Mouse (Mus musculus) stomach, embryonic 16.5 days (tissue): Measurements from ENCODE around the gene Gfi1. TPM values are rescaled to one million over a fixed set of nuclear protein-coding genes. Genes with fewer than 3 reads are reported as not detected.

Experiments used
- ATAC-seq: fragments of 200-750 bp; cut with Nextera tagmentation; 2 replicates; pipeline ENCODE4 v1.8.0; 2017; ENCODE audit warnings: moderate number of reproducible peaks, moderate TSS enrichment; ENCODE audit not compliant: insufficient read depth, low FRiP score
- H3K27ac ChIP-seq: fragments of 300-500 bp; sonication (generic); 2 replicates; pipeline ENCODE4 v1.5.1; 2014; ENCODE audit warnings: low read length
- H3K27me3 ChIP-seq: fragments of 300-500 bp; sonication (generic); 2 replicates; pipeline ENCODE4 v1.6.1; 2014; ENCODE audit warnings: low read length, control low read depth, mixed read lengths; ENCODE audit not compliant: control insufficient read depth, insufficient read depth
- H3K36me3 ChIP-seq: fragments of 300-500 bp; sonication (generic); 2 replicates; pipeline ENCODE4 v1.6.1; 2014; ENCODE audit warnings: low read length; ENCODE audit not compliant: control insufficient read depth, insufficient read depth
- H3K4me1 ChIP-seq: fragments of 300-500 bp; sonication (generic); 2 replicates; pipeline ENCODE4 v1.6.1; 2014; ENCODE audit warnings: low read length, control low read depth, mixed read lengths; ENCODE audit not compliant: control insufficient read depth, insufficient read depth
- H3K4me2 ChIP-seq: fragments of 300-500 bp; sonication (generic); 2 replicates; pipeline ENCODE4 v1.6.1; 2014; ENCODE audit warnings: low read depth, low read length, mixed read lengths
- H3K4me3 ChIP-seq: fragments of 300-500 bp; sonication (generic); replicated peaks from 2 replicates; pipeline ENCODE4 v1.5.1; 2014; ENCODE audit warnings: mild to moderate bottlenecking, low read length
- H3K9ac ChIP-seq: fragments of 300-500 bp; sonication (generic); 2 replicates; pipeline ENCODE4 v1.6.1; 2014; ENCODE audit warnings: low read length
- H3K9me3 ChIP-seq: fragments of 300-500 bp; sonication (generic); replicated peaks from 2 replicates; pipeline ENCODE4 v1.6.1; 2016; ENCODE audit warnings: low read length, control low read depth; ENCODE audit not compliant: control insufficient read depth
- WGBS: fragments of 180-500 bp; shearing (Covaris S2); extraction: QIAGEN DNeasy Blood & Tissue Kit; methylation state at CpG from one replicate; pipeline ENCODE4 v1.1.7; 2014; 5-methylcytosine and 5-hydroxymethylcytosine counted together
- polyA plus RNA-seq: library from polyadenylated mRNA; unstranded; fragments of >200 nt; fragmentation: Nextera tagmentation; extraction: Ambion mirVana; gene quantifications from 2 replicates; pipeline ENCODE4 v1.2.1, GENCODE M21; 2015

The Gfi1 gene
- polyA plus RNA-seq, 1 experiment from 2014 or later = 1.1 TPM

GRCm38 (mm10) chr5:107753656-107754055 is 27.8 kb upstream of the Gfi1 start:
- no peaks in the 10 kb centered on the region for H3K36me3 ChIP-seq
- ATAC-seq = no peak
- 93% methylated on average over 7 of the region's 7 CpGs for WGBS
- H3K4me3 ChIP-seq = no peak overlapping the region
- no peak overlapping the region for H3K27ac ChIP-seq
- H3K4me2 ChIP-seq = no peak overlapping the region
- H3K27me3 ChIP-seq = no peaks in the 10 kb centered on the region
- H3K4me1 ChIP-seq = no peaks in the 10 kb centered on the region
- no peak overlapping the region for H3K9ac ChIP-seq
- no peaks in the 10 kb centered on the region for H3K9me3 ChIP-seq

DNA sequence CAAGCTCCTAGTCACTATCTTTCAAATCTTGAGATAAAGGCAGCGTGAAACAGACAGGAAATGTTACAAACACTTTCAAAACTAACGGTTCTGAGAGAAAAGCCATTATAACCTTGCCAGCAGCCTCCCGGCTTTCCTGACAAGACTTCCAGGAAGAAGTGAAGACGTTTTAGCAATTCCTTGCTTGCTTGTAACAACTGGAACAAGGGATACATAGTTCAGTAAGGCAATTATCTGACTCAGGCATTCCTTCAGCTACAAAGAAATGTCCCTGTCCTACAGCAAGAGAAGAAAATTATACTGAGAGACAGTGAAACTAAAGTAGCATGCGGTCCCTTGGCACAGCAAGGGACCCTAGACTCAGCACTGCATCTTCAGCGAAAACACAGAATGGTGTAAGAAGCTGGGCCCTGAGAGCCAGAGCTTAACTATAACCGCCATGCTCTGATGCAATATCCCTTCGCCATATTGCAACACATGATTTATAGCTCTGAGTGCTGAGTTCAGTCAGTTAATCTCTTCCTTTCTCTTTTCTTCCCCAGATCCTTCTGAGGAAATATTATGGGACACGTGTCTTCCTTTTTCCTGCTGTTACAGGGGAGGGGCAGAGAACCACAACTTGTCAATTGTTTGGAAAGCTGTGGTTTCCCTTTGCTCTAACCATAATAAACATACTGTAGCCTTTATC is 23.5 kb upstream of the Gfi1 start:
- no peaks in the 10 kb centered on the region for H3K27me3 ChIP-seq
- H3K27ac ChIP-seq = no peak overlapping the region
- WGBS = 49% methylated on average over 9 of the region's 9 CpGs
- no peak overlapping the region for H3K4me3 ChIP-seq
- no peak for ATAC-seq
- no peak overlapping the region for H3K4me2 ChIP-seq
- no peaks in the 10 kb centered on the region for H3K4me1 ChIP-seq
- H3K9ac ChIP-seq = no peak overlapping the region
- H3K9me3 ChIP-seq = no peaks in the 10 kb centered on the region
- H3K36me3 ChIP-seq = no peaks in the 10 kb centered on the region

DNA sequence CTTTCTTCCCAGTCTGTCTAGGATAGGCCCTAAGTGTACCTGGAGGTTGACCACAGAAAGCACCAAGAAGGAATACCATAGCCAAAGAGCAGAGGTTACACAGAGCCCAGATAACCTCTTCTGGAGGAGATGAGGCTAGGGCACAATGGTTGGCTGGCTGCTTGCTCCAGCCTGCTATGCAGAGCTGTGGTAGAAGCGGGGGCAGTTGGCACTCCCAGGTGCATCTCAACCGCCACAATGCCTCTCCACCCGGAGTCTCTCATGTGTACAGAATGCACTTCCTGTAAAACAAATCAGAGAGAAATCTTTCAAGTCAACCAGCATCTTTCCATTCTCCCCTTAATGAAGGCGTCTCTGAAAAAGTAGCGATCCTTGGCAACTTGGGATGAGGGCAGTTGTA is 13.2 kb upstream of the Gfi1 start:
- WGBS = 91% methylated on average over 5 of the region's 5 CpGs
- no peak for ATAC-seq
- no peak overlapping the region for H3K4me3 ChIP-seq

DNA sequence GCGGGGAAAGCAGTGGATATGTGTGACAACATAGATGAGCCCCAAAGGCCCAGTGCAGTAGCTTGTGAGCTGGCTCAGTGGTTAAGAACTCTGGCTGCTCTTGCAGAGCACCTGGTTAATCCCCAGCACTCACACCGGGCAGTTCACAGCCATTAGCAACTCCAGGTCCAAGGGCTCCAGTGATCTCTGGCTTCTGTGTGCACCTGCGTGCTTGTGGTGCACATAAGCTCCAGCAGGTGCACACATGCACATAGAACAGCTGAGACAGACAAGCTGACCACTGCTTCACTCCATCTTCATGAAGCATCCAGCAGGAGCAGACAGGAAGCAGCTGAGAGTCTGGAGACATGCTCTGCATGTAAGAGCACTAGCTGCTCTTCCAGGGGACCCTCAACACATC is 12.5 kb upstream of the Gfi1 start:
- Histone ChIP-seq H3K27me3 (no peaks in the 10 kb centered on the region), H3K36me3 (no peaks in the 10 kb centered on the region), H3K4me2 (no peak overlapping the region), H3K4me3 (no peak overlapping the region), H3K9ac (no peak overlapping the region), H3K27ac (no peak overlapping the region), H3K9me3 (0 out of 2 replicates have a peak, but pooled peaks cover 3% of the 10 kb centered on the region), H3K4me1 (no peaks in the 10 kb centered on the region)
- 66% methylated on average over 3 of the region's 3 CpGs for WGBS
- no peak for ATAC-seq

More for the DNA sequence above, 13.2 kb upstream of the Gfi1 start:
- no peaks in the 10 kb centered on the region for H3K36me3 ChIP-seq
- H3K4me2 ChIP-seq = no peak overlapping the region
- H3K27me3 ChIP-seq = no peaks in the 10 kb centered on the region
- no peak overlapping the region for H3K9ac ChIP-seq
- no peaks in the 10 kb centered on the region for H3K4me1 ChIP-seq
- H3K9me3 ChIP-seq = 0 out of 2 replicates have a peak, but pooled peaks cover 3% of the 10 kb centered on the region
- H3K27ac ChIP-seq = no peak overlapping the region

DNA sequence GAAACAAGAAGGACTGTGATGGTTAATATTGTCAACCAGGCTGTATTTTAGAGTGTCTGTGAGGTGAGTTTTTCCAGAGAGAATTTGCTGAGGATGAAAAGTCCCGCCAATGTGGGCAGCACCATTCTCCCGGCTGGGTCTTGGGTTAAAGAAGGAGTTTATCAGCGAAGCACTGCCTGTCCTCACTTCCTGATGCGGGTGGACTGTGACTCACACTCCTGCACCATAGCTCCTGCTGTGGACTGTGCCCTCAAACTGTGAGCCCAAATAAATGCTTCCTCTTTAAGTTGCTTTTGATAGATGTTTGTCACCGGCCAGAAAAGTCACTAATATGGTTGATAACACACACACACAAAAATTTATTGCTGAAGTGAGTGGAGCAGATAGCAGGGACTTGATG is 10.3 kb upstream of the Gfi1 start:
- Histone ChIP-seq H3K27ac (no peak overlapping the region), H3K9ac (no peak overlapping the region), H3K27me3 (no peaks in the 10 kb centered on the region), H3K4me3 (no peak overlapping the region), H3K9me3 (0 out of 2 replicates have a peak, but pooled peaks cover 3% of the 10 kb centered on the region), H3K4me2 (no peak overlapping the region), H3K4me1 (no peaks in the 10 kb centered on the region), H3K36me3 (no peaks in the 10 kb centered on the region)
- ATAC-seq = no peak
- WGBS = 82% methylated on average over 5 of the region's 5 CpGs

DNA sequence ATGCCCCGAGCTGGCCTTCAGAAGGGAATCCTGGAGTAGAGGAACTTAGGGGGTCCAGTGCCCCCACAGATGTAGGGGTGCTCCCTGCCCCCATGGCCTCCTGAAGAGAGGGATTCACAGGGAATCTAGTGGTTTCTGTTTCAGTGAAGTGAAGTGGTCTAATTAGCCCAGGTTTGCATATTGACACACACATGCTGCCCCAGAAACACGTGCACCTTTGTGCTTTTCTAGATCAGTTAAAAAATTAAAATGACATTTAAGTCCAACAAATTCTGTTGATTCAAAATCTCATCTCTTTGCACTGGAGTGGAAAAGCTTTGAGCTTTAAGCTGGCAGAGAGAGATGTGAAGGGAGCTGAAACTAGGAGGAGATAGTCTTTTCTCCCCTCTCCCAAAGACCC is 6.0 kb upstream of the Gfi1 start:
- Histone ChIP-seq H3K4me1 (no peaks in the 10 kb centered on the region), H3K9me3 (no peaks in the 10 kb centered on the region), H3K4me3 (no peak overlapping the region), H3K36me3 (no peaks in the 10 kb centered on the region), H3K4me2 (no peak overlapping the region), H3K9ac (no peak overlapping the region), H3K27me3 (peaks cover 29% of the 10 kb centered on the region), H3K27ac (no peak overlapping the region)
- ATAC-seq = no peak
- 41% methylated on average over 2 of the region's 2 CpGs for whole genome bisulfite sequencing

DNA sequence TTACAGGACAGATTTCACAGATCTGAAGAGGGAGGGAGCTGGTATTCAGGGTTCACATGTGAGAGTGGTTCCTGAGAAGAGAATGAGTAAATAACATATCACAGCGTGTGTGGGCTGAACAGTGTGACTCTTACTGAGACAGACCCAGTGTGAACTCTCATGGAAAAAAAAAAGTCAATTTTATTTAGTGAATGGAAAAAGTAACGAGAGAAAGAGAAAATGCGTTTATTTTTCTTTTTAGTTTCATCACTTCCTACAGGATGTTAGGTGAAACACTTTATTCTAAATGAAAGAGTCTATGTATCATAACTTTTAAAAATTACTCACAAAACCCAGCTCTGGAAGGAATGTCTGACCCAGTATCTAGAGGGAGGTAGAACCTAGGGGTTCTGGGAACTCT is 5.6 kb upstream of the Gfi1 start:
- Histone ChIP-seq H3K4me1 (peaks cover 3% of the 10 kb centered on the region), H3K9me3 (no peaks in the 10 kb centered on the region), H3K27ac (no peak overlapping the region), H3K4me2 (no peak overlapping the region), H3K36me3 (no peaks in the 10 kb centered on the region), H3K4me3 (no peak overlapping the region), H3K27me3 (peaks cover 33% of the 10 kb centered on the region), H3K9ac (no peak overlapping the region)
- ATAC-seq = no peak
- 52% methylated on average over 3 of the region's 3 CpGs for WGBS

GRCm38 (mm10) chr5:107727007-107727402 is 1.2 kb upstream of the Gfi1 start:
- Histone ChIP-seq H3K4me1 (peaks cover 37% of the 10 kb centered on the region), H3K27ac (no peak overlapping the region), H3K4me3 (peak overlapping the region; percentile 38; the same call in 1 of the 2 replicates), H3K36me3 (no peaks in the 10 kb centered on the region), H3K27me3 (peaks cover 74% of the 10 kb centered on the region), H3K9ac (no peak overlapping the region), H3K4me2 (peak overlapping the region; percentile 52), H3K9me3 (no peaks in the 10 kb centered on the region)
- ATAC-seq = no peak
- 22% methylated on average over 12 of the region's 12 CpGs for WGBS

DNA sequence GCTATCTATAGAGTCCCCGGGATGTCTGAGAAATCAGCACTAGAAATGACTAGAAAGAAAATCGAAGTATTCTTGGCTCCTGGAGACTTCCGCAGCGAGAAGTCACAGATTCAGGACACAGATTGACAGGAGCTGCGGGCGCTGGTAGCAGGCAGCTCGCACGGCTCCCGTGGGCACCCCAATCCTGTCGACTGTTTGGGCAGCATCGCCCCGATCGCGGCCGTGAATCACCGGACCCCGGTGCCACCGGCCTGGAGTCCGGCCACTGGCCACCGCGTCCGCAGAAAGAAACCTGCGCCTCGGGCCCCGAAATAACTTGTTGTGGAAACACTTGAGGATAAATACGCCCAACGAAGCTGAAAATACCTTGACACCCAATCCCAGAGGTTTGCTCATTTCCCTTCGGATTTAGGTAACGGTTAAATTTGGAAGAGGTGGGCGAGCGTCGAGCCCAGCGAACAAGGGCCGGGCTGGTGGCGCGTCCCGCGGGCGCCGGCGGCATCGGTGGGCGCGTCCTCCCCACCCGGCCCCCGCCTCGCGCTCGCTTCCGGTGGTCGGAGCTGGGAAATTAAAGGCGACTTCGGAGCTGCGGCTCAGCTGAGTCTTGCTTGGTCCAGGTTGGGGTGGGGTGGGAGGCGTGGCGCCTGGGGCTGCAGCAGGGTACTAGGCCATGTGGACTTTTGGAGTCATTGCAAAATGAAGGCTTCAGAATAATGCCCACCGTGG is 608 bp upstream of the Gfi1 start:
- Histone ChIP-seq H3K27me3 (peaks cover 79% of the 10 kb centered on the region), H3K9me3 (no peaks in the 10 kb centered on the region), H3K27ac (no peak overlapping the region), H3K9ac (no peak overlapping the region), H3K4me3 (peak overlapping the region; percentile 38), H3K36me3 (no peaks in the 10 kb centered on the region), H3K4me1 (peaks cover 41% of the 10 kb centered on the region), H3K4me2 (peak overlapping the region; percentile 52)
- ATAC-seq = no peak
- under 1% methylated on average over 57 of the region's 57 CpGs for whole genome bisulfite sequencing
